Mouse (Mus musculus): ENCODE measurements around the gene Lrrc25.

Lrrc25 gene

GRCm38 (mm10) chr8:70646775-70647174 lies 30.8 kb downstream of the Lrrc25 start:
- in situ Hi-C loops (cut with MseI, MboI): no loop called here

- in situ Hi-C loops (cut with MseI, MboI): no loop called here
Observed at GRCm38 (mm10) chr8:70647343-70648163, 31.6 kb downstream of the Lrrc25 start.

GRCm38 (mm10) chr8:70648164-70648442 lies 32.1 kb downstream of the Lrrc25 start:
- in situ Hi-C loops (cut with MseI, MboI): no loop called here

DNA sequence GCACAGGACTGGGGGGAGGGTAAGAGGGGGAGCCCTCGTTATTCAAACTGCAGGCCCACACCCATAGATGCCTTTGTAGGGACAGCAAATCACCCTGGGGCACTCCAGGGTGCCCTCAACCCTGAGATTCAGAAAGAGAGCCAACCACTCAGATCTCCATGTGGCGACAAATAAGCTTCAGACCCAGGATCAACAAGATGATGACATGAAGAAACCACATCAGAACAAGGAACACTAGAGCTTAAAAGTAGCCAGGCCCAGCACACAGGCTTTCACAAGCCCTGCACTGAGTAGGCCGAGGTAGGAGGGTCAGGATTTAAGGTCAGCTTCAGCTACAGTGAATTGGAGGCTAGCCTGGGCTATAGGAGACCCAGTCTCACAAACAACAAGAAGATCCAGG lies 33.0 kb downstream of the Lrrc25 start:
- in situ Hi-C loops (cut with MseI, MboI): no loop called here

GRCm38 (mm10) chr8:70649324-70649723 lies 33.4 kb downstream of the Lrrc25 start:
- in situ Hi-C loops (cut with MseI, MboI): no loop called here

GRCm38 (mm10) chr8:70650351-70650750 lies 34.4 kb downstream of the Lrrc25 start:
- in situ Hi-C loops (cut with MseI, MboI): loop anchor here in 1 of 2 experiments (5.0 kb wide), 1 partner anchor 38 kb away; no protein-coding TSS in a partner anchor

- in situ Hi-C loops (cut with MseI, MboI): loop anchor here in 1 of 2 experiments (5.0 kb wide), 1 partner anchor 41 kb away; no protein-coding TSS in a partner anchor
Observed at GRCm38 (mm10) chr8:70653226-70653625, 37.3 kb downstream of the Lrrc25 start.

- in situ Hi-C loops (cut with MseI, MboI): loop anchor here in 1 of 2 experiments (5.0 kb wide), 1 partner anchor 42 kb away; no protein-coding TSS in a partner anchor
Observed at GRCm38 (mm10) chr8:70654121-70654520, 38.2 kb downstream of the Lrrc25 start.

DNA sequence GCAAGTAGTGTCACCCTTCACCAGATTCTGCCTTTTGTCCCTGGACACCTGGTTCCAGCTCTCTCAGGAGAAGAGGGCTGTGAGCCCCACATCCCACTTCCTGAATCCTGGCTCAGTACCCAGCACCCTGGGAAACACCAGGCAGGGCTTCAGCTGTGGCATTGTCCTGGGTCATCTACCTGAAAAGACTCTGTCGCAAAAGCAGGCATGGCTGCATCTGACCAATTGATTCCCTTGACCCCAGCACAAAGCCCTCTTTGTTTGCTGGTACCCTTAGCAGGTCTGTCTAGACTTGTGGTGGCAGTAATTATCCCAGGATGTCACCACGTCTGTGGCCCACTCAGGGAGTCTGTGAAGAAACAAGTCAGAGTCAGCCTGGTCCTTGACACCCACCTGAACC lies 39.5 kb downstream of the Lrrc25 start:
- in situ Hi-C loops (cut with MseI, MboI): loop anchor here in 1 of 2 experiments (5.0 kb wide), 1 partner anchor 33 kb away; no protein-coding TSS in a partner anchor

- in situ Hi-C loops (cut with MseI, MboI): loop anchor here in 1 of 2 experiments (5.0 kb wide), 1 partner anchor 34 kb away; no protein-coding TSS in a partner anchor
Observed at GRCm38 (mm10) chr8:70656193-70656790, 40.3 kb downstream of the Lrrc25 start.

DNA sequence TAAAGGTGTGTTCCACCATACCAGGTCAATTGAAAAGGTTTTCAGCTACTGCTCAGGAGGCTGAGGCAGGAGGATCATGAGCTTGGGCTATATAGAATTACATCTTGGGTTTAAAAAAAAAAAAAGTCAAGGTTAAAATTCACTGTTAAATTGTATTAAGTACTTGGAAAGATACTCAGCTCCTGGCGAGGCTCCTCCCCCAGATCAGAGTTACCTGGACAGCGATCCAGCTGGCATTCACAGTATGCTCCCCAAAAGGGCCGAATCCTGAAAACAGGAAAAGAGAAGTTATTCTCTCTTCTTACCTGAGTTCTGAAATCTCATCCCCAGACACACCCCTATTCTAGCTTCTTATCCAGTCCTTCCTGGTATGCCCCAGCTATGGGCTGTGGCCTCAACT lies 41.3 kb downstream of the Lrrc25 start:
- in situ Hi-C loops (cut with MseI, MboI): loop anchor here in 1 of 2 experiments (5.0 kb wide), 1 partner anchor 35 kb away; no protein-coding TSS in a partner anchor

DNA sequence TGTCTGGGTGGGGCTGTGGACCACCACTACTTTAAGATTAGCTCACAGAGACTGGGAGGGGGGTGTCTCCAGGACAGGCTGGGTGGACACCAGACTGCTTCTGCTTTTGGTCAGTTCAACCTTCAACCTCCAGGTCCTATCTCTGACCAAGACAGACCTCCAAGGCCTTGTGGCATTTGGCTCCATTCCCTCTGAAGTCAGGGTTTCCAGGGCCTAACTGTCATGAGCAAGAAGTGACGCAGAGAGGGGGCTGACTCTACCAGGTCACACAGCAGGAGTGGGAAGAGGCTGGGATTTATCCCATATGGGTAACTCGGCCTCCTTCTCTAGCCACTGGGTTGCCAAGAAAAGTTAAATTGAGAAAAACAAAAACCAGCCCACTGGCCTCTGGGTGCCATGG lies 41.8 kb downstream of the Lrrc25 start:
- in situ Hi-C loops (cut with MseI, MboI): loop anchor here in 1 of 2 experiments (5.0 kb wide), 1 partner anchor 35 kb away; no protein-coding TSS in a partner anchor

- in situ Hi-C loops (cut with MseI, MboI): loop anchor here in 1 of 2 experiments (5.0 kb wide), 1 partner anchor 37 kb away; no protein-coding TSS in a partner anchor
Observed at GRCm38 (mm10) chr8:70658897-70659603, 43.1 kb downstream of the Lrrc25 start.

- in situ Hi-C loops (cut with MseI, MboI): loop anchor here in 1 of 2 experiments (5.0 kb wide), 2 partner anchors 37 to 48 kb away; no protein-coding TSS in a partner anchor
Observed at GRCm38 (mm10) chr8:70659604-70660272, 43.8 kb downstream of the Lrrc25 start.

DNA sequence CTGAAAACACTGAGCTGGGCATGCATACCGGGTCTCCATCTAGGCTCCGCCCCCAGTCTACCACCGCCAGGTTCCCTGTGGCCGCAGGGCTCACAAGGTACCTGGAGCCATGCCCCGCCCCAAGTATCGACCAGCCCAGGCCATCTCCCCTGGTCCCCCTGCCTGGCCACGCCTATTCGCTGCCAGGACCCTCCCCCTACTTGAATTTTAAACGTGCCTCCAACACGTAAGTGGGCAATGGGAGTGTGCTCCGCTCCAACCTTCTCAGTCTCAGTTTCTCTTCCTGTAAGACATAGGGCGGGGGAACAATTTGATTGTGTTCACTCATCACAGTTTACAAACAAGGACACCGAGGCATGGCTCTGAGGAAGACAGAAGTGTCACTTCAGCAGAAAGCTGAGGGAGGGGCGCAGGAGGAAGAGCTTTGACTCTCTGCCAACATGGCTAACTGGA lies 44.3 kb downstream of the Lrrc25 start, which contains the start of gene Pgpep1:
TSS of gene Pgpep1 (minus strand) at position 116 of the 453 bp plus-strand sequence.
- in situ Hi-C loops (cut with MseI, MboI): loop anchor here in 1 of 2 experiments (5.0 kb wide), 1 partner anchor 47 kb away; no protein-coding TSS in a partner anchor

DNA sequence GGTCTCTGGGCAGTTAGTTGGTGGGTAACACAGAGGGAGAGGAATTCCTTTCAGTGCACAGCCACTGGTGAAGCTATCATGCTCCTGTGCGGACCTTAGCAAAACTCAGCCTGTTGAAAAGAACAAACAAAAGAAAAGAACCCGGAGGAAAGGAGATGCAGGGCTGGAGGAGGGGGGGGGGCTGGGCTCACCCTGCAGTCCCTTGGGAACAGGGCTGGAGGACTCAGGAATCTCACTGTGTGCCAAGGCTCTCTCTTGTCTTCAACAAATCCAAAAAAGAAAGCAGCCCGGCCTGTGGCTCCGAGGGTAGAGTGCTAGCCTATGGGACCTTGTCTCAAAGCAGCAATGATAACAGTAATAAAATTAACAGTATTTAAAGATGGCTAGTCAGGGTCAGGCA lies 47.7 kb downstream of the Lrrc25 start:
- in situ Hi-C loops (cut with MseI, MboI): loop anchor here in 1 of 2 experiments (5.0 kb wide), 1 partner anchor 44 kb away; no protein-coding TSS in a partner anchor

DNA sequence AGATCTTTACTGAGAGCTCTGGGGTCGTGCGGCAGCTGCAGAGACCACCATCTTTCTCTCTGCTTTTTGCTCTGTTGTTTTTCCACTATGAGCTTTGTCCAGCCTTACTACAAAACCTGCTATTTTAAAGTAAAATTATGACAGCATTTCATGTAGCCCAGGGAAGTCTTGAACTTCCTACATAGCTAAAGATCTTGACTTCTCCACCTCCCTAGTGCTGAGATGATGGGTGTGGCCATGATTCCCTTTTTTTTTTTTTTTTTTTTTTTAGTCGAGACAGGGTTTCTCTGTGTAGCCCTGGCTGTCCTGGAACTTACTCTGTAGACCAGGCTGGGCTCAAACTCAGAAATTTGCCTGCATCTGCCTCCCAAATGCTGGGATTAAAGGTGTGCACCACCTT lies 48.7 kb downstream of the Lrrc25 start:
- in situ Hi-C loops (cut with MseI, MboI): loop anchor here in 1 of 2 experiments (5.0 kb wide), 1 partner anchor 43 kb away; no protein-coding TSS in a partner anchor

GRCm38 (mm10) chr8:70665599-70665998 lies 49.6 kb downstream of the Lrrc25 start:
- in situ Hi-C loops (cut with MseI, MboI): no loop called here

- in situ Hi-C loops (cut with MseI, MboI): no loop called here
Observed at GRCm38 (mm10) chr8:70667071-70667470, 51.1 kb downstream of the Lrrc25 start.
